8 mouse cellular contexts compared by ENCODE assay signal in the genomic region with DNA sequence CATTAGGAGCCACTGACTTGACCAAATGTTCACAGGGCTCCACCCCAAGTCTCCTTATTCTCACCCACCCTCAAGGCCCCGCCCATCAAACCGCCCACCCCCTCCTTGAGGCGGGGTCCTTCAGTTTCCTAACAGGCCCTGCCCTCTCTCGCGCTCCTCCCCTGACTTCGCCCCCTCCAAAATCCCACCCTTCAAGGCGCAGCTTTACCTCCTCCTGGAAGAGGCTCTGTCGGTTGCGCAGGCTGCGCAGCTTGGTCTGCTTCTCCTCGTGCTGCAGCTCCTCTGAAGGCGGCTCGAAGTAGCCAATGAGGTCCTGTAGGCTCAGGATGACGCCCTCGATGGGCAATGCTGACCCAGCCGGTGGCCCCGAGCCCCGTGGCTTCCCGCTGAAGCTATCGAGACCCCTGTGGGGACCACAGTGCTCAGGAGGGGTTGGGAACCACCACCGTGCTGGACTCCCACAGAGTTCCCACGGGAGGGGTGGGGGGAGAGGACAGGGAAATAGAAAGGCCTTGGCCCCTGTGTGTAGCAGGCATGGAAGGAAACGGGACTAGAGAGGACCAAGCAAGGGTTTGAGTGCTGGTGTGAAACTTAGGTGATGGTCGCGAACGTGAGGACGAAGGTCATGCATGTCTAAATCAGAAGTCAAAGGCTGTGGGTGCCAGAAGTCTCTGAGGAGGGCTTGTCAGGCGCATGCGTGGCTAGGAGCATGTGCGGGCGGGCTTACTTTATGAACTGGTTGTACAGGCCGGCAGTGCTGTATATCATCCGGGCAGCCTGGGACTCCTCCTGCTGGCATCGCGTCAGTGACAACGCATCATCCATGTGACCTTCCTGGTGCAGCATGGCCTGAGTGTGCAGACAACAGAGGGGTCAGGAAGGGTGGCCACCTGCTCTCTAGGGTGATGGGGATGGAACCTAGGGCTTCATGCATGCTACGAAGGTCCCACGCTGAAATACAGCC. TPM values are rescaled to one million over a fixed set of nuclear protein-coding genes. Genes with fewer than 3 reads are reported as not detected.
A peak's percentile ranks its signal among the peaks of the same experiment; 100 is the strongest.
DNase-seq lines count a peak whose midpoint lies in the region; ATAC-seq and TF ChIP-seq lines count a peak whose summit lies in the region.

No protein-coding gene starts in this region.

- no peak overlapping the region for H3K27ac ChIP-seq in liver, embryonic 12.5 days
- no peak overlapping the region for H3K27ac ChIP-seq in embryonic facial prominence, embryonic 15.5 days (replicated peaks)
- no peak overlapping the region for H3K27ac ChIP-seq in layer of hippocampus, adult 2 months

- ATAC-seq in liver, embryonic 12.5 days: no peak
- ATAC-seq in embryonic facial prominence, embryonic 15.5 days (ENCODE audit: insufficient number of reproducible peaks, low FRiP score, low TSS enrichment, low read depth): peak; percentile 71
- ATAC-seq in megakaryocyte progenitor cell, adult 5-6 weeks (replicated peaks; ENCODE audit: poor library complexity): no peak

- TF ChIP-seq CTCF in layer of hippocampus, adult 2 months (conservative IDR thresholded peaks at IDR 0.05): no peak

- no peaks in the 10 kb centered on the region for H3K36me3 ChIP-seq in liver, embryonic 12.5 days
- H3K36me3 ChIP-seq in embryonic facial prominence, embryonic 15.5 days: no peaks in the 10 kb centered on the region

- no peaks in the 10 kb centered on the region for H3K9me3 ChIP-seq in liver, embryonic 12.5 days (replicated peaks)
- H3K9me3 ChIP-seq in embryonic facial prominence, embryonic 15.5 days (replicated peaks): no peaks in the 10 kb centered on the region

- intact Hi-C loops in heart, postnatal 36 days (cut with DNase I): no loop called here

- H3K4me2 ChIP-seq in liver, embryonic 12.5 days: peak overlapping the region; percentile 38
- H3K4me2 ChIP-seq in embryonic facial prominence, embryonic 15.5 days (replicated peaks): peak overlapping the region; percentile 51

- 0 out of 2 replicates have a peak, but pooled peaks cover 4% of the 10 kb centered on the region for H3K27me3 ChIP-seq in liver, embryonic 12.5 days (replicated peaks)
- H3K27me3 ChIP-seq in embryonic facial prominence, embryonic 15.5 days: no peaks in the 10 kb centered on the region

- H3K4me1 ChIP-seq in liver, embryonic 12.5 days: peaks cover 7% of the 10 kb centered on the region; the same call in 1 of the 2 replicates
- H3K4me1 ChIP-seq in embryonic facial prominence, embryonic 15.5 days: peaks cover 9% of the 10 kb centered on the region

- no peak overlapping the region for H3K4me3 ChIP-seq in liver, embryonic 12.5 days
- H3K4me3 ChIP-seq in embryonic facial prominence, embryonic 15.5 days (replicated peaks): peak overlapping the region; percentile 22
- H3K4me3 ChIP-seq in layer of hippocampus, adult 2 months: peak overlapping the region; percentile 42

- no peak overlapping the region for H3K9ac ChIP-seq in liver, embryonic 12.5 days
- H3K9ac ChIP-seq in embryonic facial prominence, embryonic 15.5 days: no peak overlapping the region

- WGBS in liver, embryonic 12.5 days (ENCODE audit: insufficient replicate concordance): 32% methylated on average over 38 of the region's 38 CpGs
- WGBS in embryonic facial prominence, embryonic 15.5 days: 27% methylated on average over 38 of the region's 38 CpGs

- DNase-seq in liver: no peak
- peak; percentile 31 to 56 for DNase-seq in heart, postnatal 36 days
- DNase-seq in layer of hippocampus, adult 2 months (ENCODE audit: low spot score in 2 of 2): peak; percentile 26 to 34
- peak; percentile 65 for DNase-seq in lung, postnatal 14 days
- peak; percentile 40 for DNase-seq in right cerebral cortex, postnatal 25 days

RNA-seq across cellular contexts. Expression of a gene that starts 15.7 kb away (rescaled TPM):
- polyA plus RNA-seq in liver, embryonic 12.5 days (2016; fragmentation: Nextera tagmentation; extraction: Ambion mirVana): 0.33 and 0.38 TPM in 2 replicates
- polyA plus RNA-seq in embryonic facial prominence, embryonic 15.5 days (2015; fragmentation: Nextera tagmentation; extraction: Ambion mirVana): 8.0 and 10.6 TPM in 2 replicates
- total RNA-seq in heart, postnatal 36 days (2021): under 1 TPM; 0.03 to 0.08 TPM
- 10 to 100 TPM; 19.6 to 23.3 TPM for total RNA-seq in layer of hippocampus, adult 2 months (2021)
- total RNA-seq in megakaryocyte progenitor cell, adult 5-6 weeks (2015): 0.24 and 1.1 TPM in 2 replicates
- 0.12 and 0.44 TPM in 2 replicates for total RNA-seq in megakaryocyte progenitor cell, adult 5-6 weeks (2017)

RNA-seq across cellular contexts. Expression of a gene that starts 25.4 kb away (rescaled TPM):
- 0.38 and 0.79 TPM in 2 replicates for polyA plus RNA-seq in liver, embryonic 12.5 days (2016; fragmentation: Nextera tagmentation; extraction: Ambion mirVana)
- 0.63 and 0.95 TPM in 2 replicates for polyA plus RNA-seq in embryonic facial prominence, embryonic 15.5 days (2015; fragmentation: Nextera tagmentation; extraction: Ambion mirVana)
- 1 to 10 TPM; 1.4 to 1.5 TPM for total RNA-seq in heart, postnatal 36 days (2021)
- total RNA-seq in layer of hippocampus, adult 2 months (2021): under 1 TPM; 0.91 to 0.97 TPM
- 1.8 and 3.3 TPM in 2 replicates for total RNA-seq in megakaryocyte progenitor cell, adult 5-6 weeks (2015)
- 1.5 and 7.2 TPM in 2 replicates for total RNA-seq in megakaryocyte progenitor cell, adult 5-6 weeks (2017)

RNA-seq across cellular contexts. Expression of a gene that starts 46.8 kb away (rescaled TPM):
- 12.4 and 12.5 TPM in 2 replicates for polyA plus RNA-seq in liver, embryonic 12.5 days (2016; fragmentation: Nextera tagmentation; extraction: Ambion mirVana)
- 22.8 and 24.6 TPM in 2 replicates for polyA plus RNA-seq in embryonic facial prominence, embryonic 15.5 days (2015; fragmentation: Nextera tagmentation; extraction: Ambion mirVana)
- 10 to 100 TPM; 10.6 to 12.0 TPM for total RNA-seq in heart, postnatal 36 days (2021)
- 10 to 100 TPM; 28.1 to 29.3 TPM for total RNA-seq in layer of hippocampus, adult 2 months (2021)
- total RNA-seq in megakaryocyte progenitor cell, adult 5-6 weeks (2015): 19.4 and 24.1 TPM in 2 replicates
- total RNA-seq in megakaryocyte progenitor cell, adult 5-6 weeks (2017): 22.6 and 23.4 TPM in 2 replicates

Comparison
In these comparisons a context has a peak if more than half of its experiments do, and no peak if none do; other contexts are left out.
1. RNA of a gene that starts 15.7 kb away (total RNA-seq): 19.6 to 23.3 TPM in layer of hippocampus, adult 2 months; 0.12 to 1.1 TPM in megakaryocyte progenitor cell, adult 5-6 weeks and 0.03 to 0.08 TPM in heart, postnatal 36 days; every median in the first group is over 4 times any median in the second.